Mouse (Mus musculus): ENCODE measurements around the gene Fignl2.

Fignl2 gene

GRCm38 (mm10) chr15:101092829-101093648, 14.7 kb upstream of the Fignl2 start:
- peak; percentile 66 for DNase-seq

- no peak for DNase-seq
Observed at GRCm38 (mm10) chr15:101092121-101092828, 13.9 kb upstream of the Fignl2 start.

GRCm38 (mm10) chr15:101091551-101091950, 13.2 kb upstream of the Fignl2 start:
- no peak for DNase-seq

GRCm38 (mm10) chr15:101088291-101088690, 9.9 kb upstream of the Fignl2 start:
- no peak for DNase-seq

GRCm38 (mm10) chr15:101086956-101087355, 8.6 kb upstream of the Fignl2 start:
- no peak for DNase-seq

- DNase-seq, result no peak
Observed at GRCm38 (mm10) chr15:101086451-101086850, 8.1 kb upstream of the Fignl2 start.

GRCm38 (mm10) chr15:101084499-101084898, 6.1 kb upstream of the Fignl2 start:
- no peak for DNase-seq

- no peak for DNase-seq
Observed at GRCm38 (mm10) chr15:101082236-101082635, 3.9 kb upstream of the Fignl2 start.

- no peak for DNase-seq
Observed at GRCm38 (mm10) chr15:101081035-101081548, 2.7 kb upstream of the Fignl2 start.

- DNase-seq, result no peak
Observed at GRCm38 (mm10) chr15:101080031-101080520, 1.7 kb upstream of the Fignl2 start.

- DNase-seq, result peak; percentile 81
Observed at GRCm38 (mm10) chr15:101078731-101079156, 377 bp upstream of the Fignl2 start.

GRCm38 (mm10) chr15:101077001-101077812, 1.2 kb downstream of the Fignl2 start:
- DNase-seq, result no peak

- DNase-seq, result no peak
Observed at GRCm38 (mm10) chr15:101076071-101077000, 2.0 kb downstream of the Fignl2 start.

- no peak for DNase-seq
Observed at GRCm38 (mm10) chr15:101075656-101076055, 2.7 kb downstream of the Fignl2 start.

GRCm38 (mm10) chr15:101075150-101075549, 3.2 kb downstream of the Fignl2 start:
- no peak for DNase-seq

GRCm38 (mm10) chr15:101074067-101074466, 4.3 kb downstream of the Fignl2 start:
- no peak for DNase-seq

GRCm38 (mm10) chr15:101072736-101073135, 5.6 kb downstream of the Fignl2 start:
- no peak for DNase-seq

GRCm38 (mm10) chr15:101070762-101071161, 7.6 kb downstream of the Fignl2 start:
- no peak for DNase-seq

GRCm38 (mm10) chr15:101069641-101070190, 8.7 kb downstream of the Fignl2 start:
- no peak for DNase-seq

GRCm38 (mm10) chr15:101068671-101069070, 9.7 kb downstream of the Fignl2 start:
- no peak for DNase-seq

GRCm38 (mm10) chr15:101068029-101068428, 10.3 kb downstream of the Fignl2 start:
- no peak for DNase-seq
